Mouse (Mus musculus) urinary bladder, postnatal 10 days (tissue): Measurements from ENCODE around the gene Olfr985.

ENCODE experiments used
- DNase-seq: peaks from one replicate; pipeline ENCODE4 v3.0.0; 2022; ENCODE audit warnings: low spot score

The Olfr985 gene

GRCm38 (mm10) chr9:40130084-40130483 lies at the start of gene Olfr985:
TSS of gene Olfr985 (minus strand) at chr9:40130184.
- DNase-seq, result no peak

- DNase-seq, result no peak
Measured at GRCm38 (mm10) chr9:40177017-40177416, 47.0 kb upstream of the Olfr985 start.

GRCm38 (mm10) chr9:40166446-40166845 lies 36.5 kb upstream of the Olfr985 start:
- no peak for DNase-seq

GRCm38 (mm10) chr9:40155118-40155644 lies 25.2 kb upstream of the Olfr985 start:
- DNase-seq, result no peak

- DNase-seq, result no peak
Measured at GRCm38 (mm10) chr9:40141544-40141943, 11.6 kb upstream of the Olfr985 start.

GRCm38 (mm10) chr9:40139484-40139883 lies 9.5 kb upstream of the Olfr985 start:
- no peak for DNase-seq

- no peak for DNase-seq
Measured at GRCm38 (mm10) chr9:40136987-40137688, 7.2 kb upstream of the Olfr985 start.

GRCm38 (mm10) chr9:40130556-40130955 lies 572 bp upstream of the Olfr985 start:
- no peak for DNase-seq

GRCm38 (mm10) chr9:40117287-40117659 lies 12.7 kb downstream of the Olfr985 start:
- no peak for DNase-seq

- DNase-seq, result no peak
Measured at GRCm38 (mm10) chr9:40116645-40117286, 13.2 kb downstream of the Olfr985 start.

GRCm38 (mm10) chr9:40114106-40114505 lies 15.9 kb downstream of the Olfr985 start, which contains the start of gene Olfr984:
TSS of gene Olfr984 (minus strand) at chr9:40114206.
- no peak for DNase-seq

- no peak for DNase-seq
Measured at GRCm38 (mm10) chr9:40094769-40095168, 35.2 kb downstream of the Olfr985 start.

GRCm38 (mm10) chr9:40093495-40093894 lies 36.5 kb downstream of the Olfr985 start, which contains the start of gene Olfr983:
TSS of gene Olfr983 (minus strand) at chr9:40093595.
- DNase-seq, result no peak
